Mouse (Mus musculus) splenic B cell, adult 2 months (primary cell): ENCODE measurements around the gene Gm13762.
"Not testable (repeated sequence)": the region's sequence is repeated elsewhere in the genome, so short reads cannot be mapped to it uniquely, and the experiment has no call there.

Source experiments
- DNase-seq: peaks from one replicate; pipeline ENCODE4 v3.0.0-alpha.2; 2011; ENCODE audit warnings: low read depth, low spot score
- H3K27me3 ChIP-seq: 2 replicates; pipeline ENCODE4 v1.6.1; 2012; ENCODE audit warnings: mild to moderate bottlenecking, low read length, moderate library complexity, mixed read lengths; ENCODE audit not compliant: control insufficient read depth, poor library complexity, insufficient read depth, severe bottlenecking
- H3K36me3 ChIP-seq: 2 replicates; pipeline ENCODE4 v1.6.1; 2012; ENCODE audit warnings: mild to moderate bottlenecking, low read length, moderate library complexity, mixed read lengths; ENCODE audit not compliant: control insufficient read depth, poor library complexity, insufficient read depth, severe bottlenecking

Gene Gm13762

GRCm38 (mm10) chr2:88980181-88980580 lies at the start of gene Gm13762:
Gm13762 (minus strand) TSS chr2:88980281.
- DNase-seq = no peak
- Histone ChIP-seq H3K27me3 (no peaks in the 10 kb centered on the region), H3K36me3 (no peaks in the 10 kb centered on the region)

GRCm38 (mm10) chr2:89021436-89021835 lies 41.4 kb upstream of the Gm13762 start:
- DNase-seq, H3K27me3 ChIP-seq, H3K36me3 ChIP-seq: not testable (repeated sequence)

GRCm38 (mm10) chr2:89018240-89018639 lies 38.2 kb upstream of the Gm13762 start, which contains the start of gene Olfr1216:
Olfr1216 (minus strand) TSS chr2:89018340.
- Histone ChIP-seq H3K36me3 (no peaks in the 10 kb centered on the region), H3K27me3 (no peaks in the 10 kb centered on the region)
- no peak for DNase-seq

GRCm38 (mm10) chr2:89006873-89007272 lies 26.8 kb upstream of the Gm13762 start, which contains the start of gene Olfr1215:
Olfr1215 (minus strand) TSS chr2:89006973.
- no peaks in the 10 kb centered on the region for H3K36me3 ChIP-seq
- no peak for DNase-seq
- no peaks in the 10 kb centered on the region for H3K27me3 ChIP-seq

DNA sequence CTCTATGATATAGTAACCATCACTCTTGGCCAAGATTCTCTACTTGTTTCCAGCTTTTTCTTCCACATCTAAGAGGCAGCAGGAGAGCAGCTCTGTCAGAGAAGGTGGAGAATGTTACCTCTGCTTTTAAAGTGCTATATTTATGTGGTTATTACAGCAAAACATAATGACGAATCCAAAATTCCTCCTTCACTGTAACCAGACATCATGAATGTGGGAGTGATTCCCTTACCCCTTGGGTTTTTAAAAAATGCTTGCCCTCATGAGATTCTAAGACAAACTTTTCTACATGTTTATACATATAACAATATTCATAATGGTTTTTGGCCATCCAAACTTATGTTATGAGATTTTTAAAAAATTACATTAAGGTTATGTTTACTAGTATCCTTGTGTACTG lies 12.5 kb upstream of the Gm13762 start, which contains the start of gene Olfr1214:
Gene Olfr1214, minus strand, starts transcription at position 101 of the 400 bp plus-strand sequence.
- H3K27me3 ChIP-seq = no peaks in the 10 kb centered on the region
- no peak for DNase-seq
- H3K36me3 ChIP-seq = no peaks in the 10 kb centered on the region

GRCm38 (mm10) chr2:88953669-88954068 lies 26.4 kb downstream of the Gm13762 start, which contains the start of gene Olfr1212:
Olfr1212 (plus strand) TSS chr2:88953969.
- no peak for DNase-seq
- Histone ChIP-seq H3K27me3 (no peaks in the 10 kb centered on the region), H3K36me3 (no peaks in the 10 kb centered on the region)

DNA sequence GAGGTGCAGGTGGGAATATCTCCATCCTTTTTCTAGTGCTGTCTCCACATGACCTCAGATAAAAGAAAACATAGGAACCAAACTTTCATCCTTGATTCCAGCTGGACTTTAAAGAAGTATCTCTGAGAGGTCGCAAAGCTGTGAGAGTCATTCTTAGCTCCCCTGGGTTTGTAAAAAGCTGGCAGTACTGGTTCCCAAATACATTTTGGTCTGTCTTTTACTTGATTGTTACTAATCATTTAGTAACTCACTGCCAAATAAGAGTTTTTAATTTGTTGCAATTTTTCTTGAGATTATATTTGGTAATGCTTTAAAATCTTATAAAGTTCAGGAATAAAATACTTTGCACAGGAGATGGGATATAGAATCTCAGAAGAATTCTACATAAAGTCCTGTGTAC lies 42.1 kb downstream of the Gm13762 start, which contains the start of gene Olfr1211:
Gene Olfr1211, minus strand, starts transcription at position 101 of the 400 bp plus-strand sequence.
- DNase-seq = no peak
- Histone ChIP-seq H3K27me3 (no peaks in the 10 kb centered on the region), H3K36me3 (no peaks in the 10 kb centered on the region)
